Mouse (Mus musculus): ENCODE data around the gene Gla.
A peak's percentile ranks its signal among the peaks of the same experiment; 100 is the strongest.

DNA sequence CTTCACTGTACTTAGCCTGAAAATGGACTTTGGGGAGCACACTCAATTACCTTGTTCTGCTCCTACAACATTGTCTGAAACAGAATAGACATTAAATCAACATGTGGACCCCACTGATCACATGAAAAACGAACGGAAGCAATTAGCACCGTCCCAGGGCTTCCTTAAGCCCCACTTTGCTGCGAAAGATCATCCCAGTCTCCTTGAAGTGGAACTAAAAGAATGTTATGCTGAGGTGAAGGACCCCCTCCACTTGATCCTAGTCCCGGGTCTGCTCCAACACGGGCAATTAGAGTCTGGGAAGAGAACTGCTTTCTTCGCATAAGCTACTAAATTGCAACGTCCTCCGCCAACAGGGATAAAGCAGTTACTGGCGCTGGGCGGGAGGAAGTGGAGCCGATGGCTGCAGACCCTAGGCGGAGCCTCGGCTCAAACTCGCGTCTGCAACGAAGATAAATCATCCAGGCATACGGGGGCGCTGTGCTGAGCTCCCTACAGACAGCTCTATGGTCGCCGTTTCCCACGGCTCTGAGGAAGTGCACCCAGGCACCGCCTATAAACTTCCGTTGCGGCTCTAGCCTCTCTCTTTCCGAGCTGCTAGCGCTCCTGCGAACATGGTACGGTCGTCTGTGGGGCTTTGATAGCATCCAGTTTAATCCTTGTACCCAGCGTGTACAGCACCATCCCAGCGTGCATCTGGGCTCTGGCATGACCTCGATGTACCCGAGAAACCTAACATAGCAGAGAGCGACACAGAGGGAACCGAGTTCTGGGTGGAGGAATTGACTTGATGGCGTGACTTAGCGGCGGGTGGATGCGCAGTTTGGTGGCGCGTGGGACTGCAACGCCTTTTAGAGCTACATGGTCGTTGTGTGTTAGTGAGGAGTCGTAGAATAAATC lies 15.6 kb downstream of the Gla start, which contains the start of gene Rpl36a:
- TF ChIP-seq CTCF (conservative IDR thresholded peaks at IDR 0.05; ENCODE audit: low read length): peak; percentile 28
- TF ChIP-seq POU5F1 (IDR thresholded peaks at IDR 0.05; ENCODE audit: borderline replicate concordance, low read length): no peak

Measured in E14TG2a.4 (cell line).